Mouse (Mus musculus): ENCODE data around the gene Zfp160. TPM values are rescaled to one million over a fixed set of nuclear protein-coding genes. Genes with fewer than 3 reads are reported as not detected.

The Zfp160 gene
- total RNA-seq, 2 experiments from 2014 or later: 22.8 to 24.6 TPM

Other genes with a start within 250 kb of the Zfp160 start
- not detected for gene Vmn1r228, start 222.7 kb upstream of the Zfp160 start, total RNA-seq (2021)
- under 1 TPM; 0.10 to 0.11 TPM for gene Vmn1r229, start 197.3 kb upstream of the Zfp160 start, total RNA-seq (2021)
- not detected for gene Vmn1r230, start 168.5 kb upstream of the Zfp160 start, total RNA-seq (2021)
- gene Vmn1r231, start 103.8 kb upstream of the Zfp160 start, total RNA-seq (2021): not detected
- gene Vmn1r232, start 89.2 kb upstream of the Zfp160 start, total RNA-seq (2021): not detected
- gene Ppp2r1a, start 63.6 kb upstream of the Zfp160 start, total RNA-seq (2021): 100 to 1,000 TPM; 797 to 816 TPM
- not detected for gene Vmn1r233, start 12.4 kb upstream of the Zfp160 start, total RNA-seq (2021)
- gene Vmn1r234, start 217.2 kb downstream of the Zfp160 start, total RNA-seq (2021): not detected
- gene Vmn1r235, start 247.5 kb downstream of the Zfp160 start, total RNA-seq (2021): not detected

Measured in left cerebral cortex, postnatal 10 days (tissue).